In the genomic region with DNA sequence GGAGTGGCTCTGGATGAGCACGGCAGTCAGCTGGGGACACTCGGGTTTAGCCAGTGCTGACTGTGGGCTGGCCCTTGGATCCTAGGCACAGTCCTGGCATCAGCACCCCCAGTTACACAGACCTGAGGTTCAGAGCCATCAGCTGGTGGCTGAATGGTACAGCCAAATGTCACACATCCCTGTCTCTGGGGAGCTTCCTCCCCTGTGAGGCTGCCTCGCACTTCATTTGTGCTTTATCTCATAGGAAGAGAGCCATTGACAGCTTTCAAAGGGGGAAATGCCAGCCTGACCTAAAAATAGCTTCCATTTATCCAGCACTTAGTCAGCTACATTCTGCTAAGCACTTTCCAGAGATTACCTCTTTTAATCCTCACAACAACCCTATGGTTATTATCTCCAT, we compare ENCODE assay signal across 12 mouse cellular contexts. TPM values are rescaled to one million over a fixed set of nuclear protein-coding genes. Genes with fewer than 3 reads are reported as not detected.
DNase-seq lines count a peak whose midpoint lies in the region; ATAC-seq and TF ChIP-seq lines count a peak whose summit lies in the region.
"Had no signal": no experiment of that assay in that cellular context is flagged by ENCODE, and none has a peak within 500 bp of the region (broad histone marks: within the 10 kb centered on the region; RNA-seq: fewer than 3 reads in every experiment).

No protein-coding gene starts in this region.

- H3K4me3 ChIP-seq in lung, embryonic 16.5 days (ENCODE audit: low read length), result no peak overlapping the region
- no peak overlapping the region for H3K4me3 ChIP-seq in heart, adult 2 months
- H3K4me3 ChIP-seq: hindbrain, embryonic 10.5 days; kidney, embryonic 15.5 days; liver, embryonic 12.5 days had no signal

- no peak overlapping the region for H3K27ac ChIP-seq in lung, embryonic 16.5 days (ENCODE audit: low read length)
- H3K27ac ChIP-seq in heart, adult 2 months, result no peak overlapping the region
- H3K27ac ChIP-seq: hindbrain, embryonic 10.5 days; kidney, embryonic 15.5 days; liver, embryonic 12.5 days had no signal

- no peaks in the 10 kb centered on the region for H3K79me2 ChIP-seq in heart, adult 2 months (replicated peaks; ENCODE audit: control insufficient read depth, insufficient read depth, low read length)

- H3K36me3 ChIP-seq in lung, embryonic 16.5 days (ENCODE audit: control insufficient read depth, insufficient read depth, low read length), result no peaks in the 10 kb centered on the region
- H3K36me3 ChIP-seq in heart, adult 2 months (ENCODE audit: control insufficient read depth, insufficient read depth, low read length), result no peaks in the 10 kb centered on the region
- H3K36me3 ChIP-seq: kidney, embryonic 15.5 days; liver, embryonic 12.5 days had no signal

- no peak; the same call in 1 of the 2 replicates for TF ChIP-seq CTCF in heart, adult 2 months (IDR thresholded peaks at IDR 0.05)

- no peaks in the 10 kb centered on the region for H3K9me3 ChIP-seq in lung, embryonic 16.5 days (ENCODE audit: control insufficient read depth, low read length)
- H3K9me3 ChIP-seq: hindbrain, embryonic 10.5 days; kidney, embryonic 15.5 days; liver, embryonic 12.5 days had no signal

- no peak for DNase-seq in frontal cortex, postnatal 25 days (ENCODE audit: low spot score in 2 of 2)
- no peak for DNase-seq in lung, adult 18-20 months
- peak in 1 of 2 experiments; percentile 50 for DNase-seq in heart, adult 2 months
- peak; percentile 36 for DNase-seq in heart, postnatal 4 days
- DNase-seq in spleen, adult 18-20 months, result no peak
- no peak for DNase-seq in ovary, postnatal 36 days (ENCODE audit: low spot score)
- DNase-seq: B cell, adult 2 months had no signal

- TF ChIP-seq EP300 in heart, adult 2 months (IDR thresholded peaks at IDR 0.05; ENCODE audit: insufficient read depth, low read depth, low read length), result 0 out of 2 replicates have a peak, but pooled peaks have one; percentile 65

- no peak overlapping the region for H3K4me2 ChIP-seq in lung, embryonic 16.5 days (ENCODE audit: low read depth, low read length)
- H3K4me2 ChIP-seq: kidney, embryonic 15.5 days; liver, embryonic 12.5 days had no signal

- peaks cover 3% of the 10 kb centered on the region; the same call in 1 of the 2 replicates for H3K4me1 ChIP-seq in lung, embryonic 16.5 days (replicated peaks; ENCODE audit: control insufficient read depth, insufficient read depth, low read length)
- H3K4me1 ChIP-seq in heart, adult 2 months (ENCODE audit: control insufficient read depth, insufficient read depth, low read length), result no peaks in the 10 kb centered on the region

- no peaks in the 10 kb centered on the region for H3K27me3 ChIP-seq in lung, embryonic 16.5 days (ENCODE audit: control insufficient read depth, insufficient read depth, low read depth, low read length)
- no peaks in the 10 kb centered on the region for H3K27me3 ChIP-seq in heart, adult 2 months (ENCODE audit: control insufficient read depth, insufficient read depth, low read length)
- H3K27me3 ChIP-seq: kidney, embryonic 15.5 days; liver, embryonic 12.5 days had no signal

- no peak for TF ChIP-seq POLR2A in heart, adult 2 months (IDR thresholded peaks at IDR 0.05; ENCODE audit: insufficient read depth, low read depth, low read length)

- 50% methylated on average over 3 of the region's 3 CpGs for WGBS in lung, embryonic 16.5 days
- 26% methylated on average over 3 of the region's 3 CpGs for WGBS in heart, adult 2 months

- ATAC-seq in frontal cortex, adult (ENCODE audit: low TSS enrichment), result peak; percentile 33
- ATAC-seq in lung, embryonic 16.5 days (ENCODE audit: low read depth), result peak; percentile 27; the same call in 1 of the 2 replicates

- no peak overlapping the region for H3K9ac ChIP-seq in lung, embryonic 16.5 days (ENCODE audit: low read length)
- H3K9ac ChIP-seq in heart, adult 2 months (ENCODE audit: low read depth, low read length), result no peak overlapping the region
- H3K9ac ChIP-seq: kidney, embryonic 15.5 days; liver, embryonic 12.5 days had no signal

- intact Hi-C loops in heart, adult 2 months (cut with DNase I), result no loop called here

RNA-seq across cellular contexts. Expression of a gene that starts 1.1 kb away (rescaled TPM):
- polyA plus RNA-seq in lung, embryonic 16.5 days (2015; fragmentation: Nextera tagmentation; extraction: Ambion mirVana), result 6.1 and 9.9 TPM in 2 replicates
- total RNA-seq in heart, adult 2 months (2021), result 10 to 100 TPM; 35.8 to 51.2 TPM
- polyA plus RNA-seq in heart, adult 2 months (2012; rRNA removed), result 268 and 304 TPM in 2 replicates
- total RNA-seq in heart, postnatal 4 days (2021), result 10 to 100 TPM; 44.7 to 57.2 TPM
- polyA plus RNA-seq: hindbrain, embryonic 10.5 days; kidney, embryonic 15.5 days had no signal

RNA-seq across cellular contexts. Expression of a gene that starts 20.0 kb away (rescaled TPM):
- polyA plus RNA-seq in lung, embryonic 16.5 days (2015; fragmentation: Nextera tagmentation; extraction: Ambion mirVana), result 73.9 and 75.6 TPM in 2 replicates
- total RNA-seq in heart, adult 2 months (2021), result under 1 TPM; 0.16 to 0.34 TPM
- 0.59 and 0.64 TPM in 2 replicates for polyA plus RNA-seq in heart, adult 2 months (2012; rRNA removed)
- total RNA-seq in heart, postnatal 4 days (2021), result 1 to 10 TPM; 6.7 to 8.8 TPM

RNA-seq across cellular contexts. Expression of a gene that starts 51.7 kb away (rescaled TPM):
- polyA plus RNA-seq in lung, embryonic 16.5 days (2015; fragmentation: Nextera tagmentation; extraction: Ambion mirVana), result 6.8 and 6.9 TPM in 2 replicates
- 1 to 10 TPM; 6.4 to 7.2 TPM for total RNA-seq in heart, adult 2 months (2021)
- polyA plus RNA-seq in heart, adult 2 months (2012; rRNA removed), result 5.2 and 5.4 TPM in 2 replicates
- total RNA-seq in heart, postnatal 4 days (2021), result 1 to 10 TPM; 9.0 to 9.5 TPM

Comparison
In these comparisons a context has a peak if more than half of its experiments do, and no peak if none do; other contexts are left out.
1. RNA of a gene that starts 20.0 kb away (total RNA-seq): 6.7 to 8.8 TPM in heart, postnatal 4 days; 0.16 to 0.34 TPM in heart, adult 2 months; every median in the first group is over 4 times any median in the second.